Mouse (Mus musculus): Measurements from ENCODE around the gene Dnajb2. TPM values are rescaled to one million over a fixed set of nuclear protein-coding genes. Genes with fewer than 3 reads are reported as not detected.

The Dnajb2 gene
- polyA plus RNA-seq, 1 experiment from 2014 or later, result 31.0 TPM

DNA sequence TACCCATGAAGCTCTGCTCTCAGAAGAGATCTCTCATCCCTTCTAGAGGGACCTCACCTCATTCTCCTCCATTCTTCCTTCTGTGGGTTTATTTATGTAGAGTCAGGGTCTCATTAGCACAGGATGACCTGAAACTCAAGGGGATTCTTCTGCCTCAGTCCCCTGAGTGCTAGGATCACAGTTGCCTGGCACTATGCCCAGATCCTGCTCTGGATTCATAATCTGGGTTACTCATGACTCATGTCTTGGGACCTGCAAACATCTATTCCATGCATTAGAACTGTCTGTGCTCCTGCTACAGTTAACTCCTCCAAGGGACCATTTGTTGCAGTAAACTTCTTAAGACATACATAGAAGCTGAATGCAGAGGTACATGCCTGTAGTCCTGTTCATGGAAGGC is 25.1 kb downstream of the Dnajb2 start:
- Histone ChIP-seq H3K27me3 (ENCODE audit: insufficient read depth, low read length) (peaks cover 23% of the 10 kb centered on the region), H3K4me1 (ENCODE audit: insufficient read depth) (no peaks in the 10 kb centered on the region), H3K9me3 (ENCODE audit: low read length) (no peaks in the 10 kb centered on the region), H3K36me3 (replicated peaks; ENCODE audit: insufficient read depth, low read length) (no peaks in the 10 kb centered on the region), H3K4me3 (ENCODE audit: low read depth, low read length) (no peak overlapping the region), H3K4me2 (ENCODE audit: low read depth, low read length) (no peak overlapping the region), H3K27ac (ENCODE audit: low read depth) (no peak overlapping the region), H3K9ac (replicated peaks) (no peak overlapping the region)
- no peak for TF ChIP-seq CTCF (IDR thresholded peaks at IDR 0.05; ENCODE audit: low read depth)
- TF ChIP-seq EP300 (IDR thresholded peaks at IDR 0.05; ENCODE audit: low read depth), result no peak
- no peak for ATAC-seq
- no peak for DNase-seq

- H3K4me1 ChIP-seq (ENCODE audit: insufficient read depth), result no peaks in the 10 kb centered on the region
- H3K27ac ChIP-seq (ENCODE audit: low read depth), result no peak overlapping the region
- H3K4me2 ChIP-seq (ENCODE audit: low read depth, low read length), result no peak overlapping the region
- 2% methylated on average over 40 of the region's 40 CpGs for WGBS (ENCODE audit: insufficient replicate concordance)
- no peaks in the 10 kb centered on the region for H3K9me3 ChIP-seq (ENCODE audit: low read length)
- no peak for ATAC-seq
- peaks cover 25% of the 10 kb centered on the region for H3K27me3 ChIP-seq (ENCODE audit: insufficient read depth, low read length)
- no peak overlapping the region for H3K9ac ChIP-seq (replicated peaks)
- H3K36me3 ChIP-seq (replicated peaks; ENCODE audit: insufficient read depth, low read length), result no peaks in the 10 kb centered on the region
- TF ChIP-seq CTCF (IDR thresholded peaks at IDR 0.05; ENCODE audit: low read depth), result no peak
- TF ChIP-seq EP300 (IDR thresholded peaks at IDR 0.05; ENCODE audit: low read depth), result no peak
- DNase-seq, result peak; percentile 75
- H3K4me3 ChIP-seq (ENCODE audit: low read depth, low read length), result no peak overlapping the region
Observed at GRCm38 (mm10) chr1:75262969-75263951, 27.1 kb downstream of the Dnajb2 start.

GRCm38 (mm10) chr1:75264091-75264880 is 28.1 kb downstream of the Dnajb2 start, which contains the start of gene Ptprn:
TSS of gene Ptprn (minus strand) at chr1:75264502.
- H3K36me3 ChIP-seq (replicated peaks; ENCODE audit: insufficient read depth, low read length), result no peaks in the 10 kb centered on the region
- no peaks in the 10 kb centered on the region for H3K4me1 ChIP-seq (ENCODE audit: insufficient read depth)
- H3K27ac ChIP-seq (ENCODE audit: low read depth), result no peak within 1 kb of the TSS
- TF ChIP-seq EP300 (IDR thresholded peaks at IDR 0.05; ENCODE audit: low read depth), result no peak
- no peak for TF ChIP-seq CTCF (IDR thresholded peaks at IDR 0.05; ENCODE audit: low read depth)
- no peaks in the 10 kb centered on the region for H3K9me3 ChIP-seq (ENCODE audit: low read length)
- no peak within 1 kb of the TSS for H3K9ac ChIP-seq (replicated peaks)
- H3K4me3 ChIP-seq (ENCODE audit: low read depth, low read length), result no peak within 1 kb of the TSS
- ATAC-seq (no peak), DNase-seq (no peak)
- no peak within 1 kb of the TSS for H3K4me2 ChIP-seq (ENCODE audit: low read depth, low read length)
- peaks cover 25% of the 10 kb centered on the region for H3K27me3 ChIP-seq (ENCODE audit: insufficient read depth, low read length)
- 16% methylated on average over 32 of the region's 32 CpGs for WGBS (ENCODE audit: insufficient replicate concordance)

DNA sequence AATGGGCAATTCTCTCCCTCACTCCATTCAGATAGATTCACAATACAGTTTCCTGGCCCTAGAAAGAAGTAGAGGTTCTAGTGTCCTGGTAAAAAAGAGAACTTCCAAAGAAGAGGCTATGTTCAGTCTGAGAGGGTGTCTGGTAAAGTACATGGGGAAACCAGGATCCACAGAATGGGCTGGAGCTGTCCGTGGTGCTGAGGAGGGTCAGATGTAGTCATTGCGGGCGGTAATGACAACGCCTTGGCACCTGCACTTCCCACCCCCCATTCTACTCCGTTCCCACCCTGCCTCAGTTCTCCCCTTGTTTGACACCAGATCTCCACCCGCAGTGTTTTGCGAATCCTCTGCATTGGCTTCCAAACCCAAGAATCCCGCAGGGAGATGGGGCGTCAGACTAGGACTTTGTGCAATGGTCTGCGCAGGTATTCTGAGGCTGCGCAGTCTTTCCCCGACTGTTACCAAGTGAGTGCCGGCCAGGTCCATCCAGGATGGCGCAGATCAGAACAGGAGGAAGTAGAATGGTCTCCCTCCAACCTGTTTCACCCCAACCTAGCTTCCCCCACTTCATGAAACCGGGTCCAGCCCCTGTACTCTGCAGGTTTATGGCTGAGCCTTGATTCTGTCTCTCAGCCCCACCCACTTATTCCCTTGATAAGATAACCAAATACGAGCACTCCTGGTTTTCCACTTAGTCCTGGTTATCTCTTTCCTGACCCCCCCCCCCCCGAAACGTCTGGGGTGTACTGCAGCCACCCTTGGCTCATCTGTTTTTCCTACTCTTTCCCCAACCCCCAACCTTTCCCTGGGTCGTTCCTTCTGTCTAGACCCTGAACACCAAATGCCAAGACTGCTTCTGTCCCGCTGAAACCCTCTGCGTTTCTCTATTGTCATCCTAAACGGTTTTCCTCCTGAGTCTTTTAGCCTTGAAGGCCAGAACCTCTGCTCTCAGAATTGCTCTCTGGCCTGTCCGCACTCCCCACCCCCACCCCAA is 41.3 kb downstream of the Dnajb2 start:
- Histone ChIP-seq H3K9ac (replicated peaks) (no peak overlapping the region), H3K4me2 (ENCODE audit: low read depth, low read length) (no peak overlapping the region), H3K9me3 (ENCODE audit: low read length) (no peaks in the 10 kb centered on the region), H3K27me3 (ENCODE audit: insufficient read depth, low read length) (peaks cover 4% of the 10 kb centered on the region; the same call in 1 of the 2 replicates), H3K36me3 (replicated peaks; ENCODE audit: insufficient read depth, low read length) (no peaks in the 10 kb centered on the region), H3K4me1 (ENCODE audit: insufficient read depth) (no peaks in the 10 kb centered on the region), H3K27ac (ENCODE audit: low read depth) (no peak overlapping the region), H3K4me3 (ENCODE audit: low read depth, low read length) (no peak overlapping the region)
- DNase-seq (peak; percentile 69), ATAC-seq (no peak)
- 5% methylated on average over 23 of the region's 23 CpGs for WGBS (ENCODE audit: insufficient replicate concordance)
- TF ChIP-seq CTCF (IDR thresholded peaks at IDR 0.05; ENCODE audit: low read depth) (no peak), EP300 (IDR thresholded peaks at IDR 0.05; ENCODE audit: low read depth) (no peak)

DNA sequence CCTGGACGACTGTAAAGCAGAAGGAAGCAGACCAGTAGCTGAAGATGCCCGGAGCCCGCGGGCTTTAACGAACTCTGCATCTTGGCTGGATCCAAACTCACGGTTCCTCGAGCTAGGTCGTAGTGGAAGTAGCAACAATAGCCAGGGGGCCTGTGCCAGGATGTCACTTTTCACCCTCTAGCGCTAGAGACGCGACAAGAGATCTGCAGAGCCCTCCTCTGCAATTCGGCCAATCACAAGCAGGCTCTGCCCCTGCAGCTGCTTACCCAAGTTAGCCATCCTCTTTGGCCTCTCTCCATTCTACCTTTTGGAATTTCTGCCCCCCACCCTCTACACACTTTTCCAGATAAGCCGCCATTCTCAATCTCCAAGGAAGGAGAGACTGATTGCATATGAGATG is 42.0 kb downstream of the Dnajb2 start, which contains the start of gene Resp18:
Resp18 (minus strand) TSS at position 188 of the 400 bp plus-strand sequence.
- H3K36me3 ChIP-seq (replicated peaks; ENCODE audit: insufficient read depth, low read length), result no peaks in the 10 kb centered on the region
- H3K9ac ChIP-seq (replicated peaks), result no peak within 1 kb of the TSS
- H3K4me3 ChIP-seq (ENCODE audit: low read depth, low read length), result no peak within 1 kb of the TSS
- H3K27me3 ChIP-seq (ENCODE audit: insufficient read depth, low read length), result peaks cover 4% of the 10 kb centered on the region; the same call in 1 of the 2 replicates
- no peak within 1 kb of the TSS for H3K4me2 ChIP-seq (ENCODE audit: low read depth, low read length)
- no peaks in the 10 kb centered on the region for H3K9me3 ChIP-seq (ENCODE audit: low read length)
- no peak within 1 kb of the TSS for H3K27ac ChIP-seq (ENCODE audit: low read depth)
- 5% methylated on average over 13 of the region's 13 CpGs for WGBS (ENCODE audit: insufficient replicate concordance)
- DNase-seq (no peak), ATAC-seq (no peak)
- H3K4me1 ChIP-seq (ENCODE audit: insufficient read depth), result no peaks in the 10 kb centered on the region
- TF ChIP-seq CTCF (IDR thresholded peaks at IDR 0.05; ENCODE audit: low read depth) (no peak), EP300 (IDR thresholded peaks at IDR 0.05; ENCODE audit: low read depth) (no peak)

All from liver, postnatal 0 days (tissue).